Mouse (Mus musculus) heart, postnatal 25 days (tissue): ENCODE measurements around the gene Isy1. TPM values are rescaled to one million over a fixed set of nuclear protein-coding genes. Genes with fewer than 3 reads are reported as not detected.

Source experiments
- DNase-seq: peaks from one replicate; pipeline ENCODE4 v3.0.0; 2022; ENCODE audit warnings: low spot score
- intact Hi-C: fragments of 180-260 bp; cut with DNase I; formaldehyde crosslinking; loops from one replicate; pipeline ENCODE4 v1.15.1; 2025
- total RNA-seq, 2 experiments: library from RNA; stranded (reverse); gene quantifications; 2 replicates each; pipeline ENCODE4 v1.2.3; 2021

Isy1 gene
- total RNA-seq = 10 to 100 TPM; 19.5 to 21.9 TPM

- intact Hi-C loops = loop anchor here (5.0 kb wide), 2 partner anchors 49 to 76 kb away; partner anchors contain the start of gene Copg1
- DNase-seq = peak; percentile 90
Observed at GRCm38 (mm10) chr6:87838551-87839197, at the start of gene Isy1. TSS of gene Isy1 (minus strand) at chr6:87838798.

GRCm38 (mm10) chr6:87887594-87888233 lies 49.1 kb upstream of the Isy1 start, which contains the start of gene Copg1:
TSS of gene Copg1 (plus strand) at chr6:87887814.
- peak; percentile 98 for DNase-seq
- intact Hi-C loops = loop anchor here (2.0 to 5.0 kb wide), 3 partner anchors 37 to 190 kb away; partner anchors contain the start of genes Cnbp, Gm45140 and Isy1

GRCm38 (mm10) chr6:87886721-87887120 lies 48.1 kb upstream of the Isy1 start:
- no peak for DNase-seq
- intact Hi-C loops = loop anchor here (2.0 to 5.0 kb wide), 3 partner anchors 36 to 191 kb away; partner anchors contain the start of genes Cnbp, Gm45140 and Isy1

- no peak for DNase-seq
- intact Hi-C loops = no loop called here
Observed at GRCm38 (mm10) chr6:87882816-87883215, 44.2 kb upstream of the Isy1 start.

- intact Hi-C loops = no loop called here
- no peak for DNase-seq
Observed at GRCm38 (mm10) chr6:87882221-87882620, 43.6 kb upstream of the Isy1 start.

- intact Hi-C loops = no loop called here
- no peak for DNase-seq
Observed at GRCm38 (mm10) chr6:87879628-87880027, 41.0 kb upstream of the Isy1 start.

GRCm38 (mm10) chr6:87879010-87879409 lies 40.4 kb upstream of the Isy1 start:
- intact Hi-C loops = no loop called here

GRCm38 (mm10) chr6:87876068-87876643 lies 37.6 kb upstream of the Isy1 start:
- peak; percentile 19 for DNase-seq
- intact Hi-C loops = no loop called here

More at GRCm38 (mm10) chr6:87879010-87879409, 40.4 kb upstream of the Isy1 start:
- no peak for DNase-seq

- no peak for DNase-seq
- intact Hi-C loops = no loop called here
Observed at GRCm38 (mm10) chr6:87875562-87875961, 37.0 kb upstream of the Isy1 start.

GRCm38 (mm10) chr6:87875083-87875482 lies 36.5 kb upstream of the Isy1 start:
- intact Hi-C loops = no loop called here
- DNase-seq = peak; percentile 63

GRCm38 (mm10) chr6:87873963-87874362 lies 35.4 kb upstream of the Isy1 start:
- DNase-seq = no peak
- intact Hi-C loops = no loop called here

- intact Hi-C loops = no loop called here
- no peak for DNase-seq
Observed at GRCm38 (mm10) chr6:87873104-87873503, 34.5 kb upstream of the Isy1 start.

- DNase-seq = no peak
- intact Hi-C loops = no loop called here
Observed at GRCm38 (mm10) chr6:87871240-87871639, 32.6 kb upstream of the Isy1 start.

- DNase-seq = no peak
- intact Hi-C loops = no loop called here
Observed at GRCm38 (mm10) chr6:87870440-87870839, 31.8 kb upstream of the Isy1 start.

- intact Hi-C loops = no loop called here
- DNase-seq = peak; percentile 82
Observed at GRCm38 (mm10) chr6:87868871-87869506, 30.4 kb upstream of the Isy1 start.

- intact Hi-C loops = no loop called here
- DNase-seq = no peak
Observed at GRCm38 (mm10) chr6:87867256-87867655, 28.7 kb upstream of the Isy1 start.

GRCm38 (mm10) chr6:87866211-87866610 lies 27.6 kb upstream of the Isy1 start:
- intact Hi-C loops = no loop called here
- no peak for DNase-seq

- intact Hi-C loops = no loop called here
Observed at GRCm38 (mm10) chr6:87857071-87857470, 18.5 kb upstream of the Isy1 start.

GRCm38 (mm10) chr6:87853446-87853845 lies 14.8 kb upstream of the Isy1 start:
- DNase-seq = no peak
- intact Hi-C loops = no loop called here

More at GRCm38 (mm10) chr6:87857071-87857470, 18.5 kb upstream of the Isy1 start:
- no peak for DNase-seq

- intact Hi-C loops = loop anchor here (2.0 kb wide), 1 partner anchor 35 kb away; the partner anchor contains the start of gene Copg1
- DNase-seq = no peak
Observed at GRCm38 (mm10) chr6:87851871-87852270, 13.3 kb upstream of the Isy1 start.
